Mouse (Mus musculus) spleen, adult 10 weeks (tissue): ENCODE data around the gene Ctrl. TPM values are rescaled to one million over a fixed set of nuclear protein-coding genes. Genes with fewer than 3 reads are reported as not detected.

Experiments used
- polyA plus RNA-seq: library from polyadenylated mRNA; stranded (reverse); fragments of 350-450 nt; fragmentation: Illumina TruSeq; extraction: RNeasy Lipid Tissue Mini Kit (QIAGEN cat#74804); gene quantifications from one replicate; pipeline ENCODE4 v1.2.3, GENCODE M21; 2015; ENCODE audit warnings: low replicate concordance; ENCODE audit not compliant: insufficient read depth

Gene Ctrl
- 3.9 TPM for polyA plus RNA-seq

GRCm38 (mm10) chr8:105933762-105934161 lies at the start of gene Ctrl:
Gene Ctrl (minus strand): TSS chr8:105933862.

GRCm38 (mm10) chr8:105979325-105979724 lies 45.7 kb upstream of the Ctrl start, which contains the start of gene Dpep3:
Gene Dpep3 (minus strand): TSS chr8:105979429.

DNA sequence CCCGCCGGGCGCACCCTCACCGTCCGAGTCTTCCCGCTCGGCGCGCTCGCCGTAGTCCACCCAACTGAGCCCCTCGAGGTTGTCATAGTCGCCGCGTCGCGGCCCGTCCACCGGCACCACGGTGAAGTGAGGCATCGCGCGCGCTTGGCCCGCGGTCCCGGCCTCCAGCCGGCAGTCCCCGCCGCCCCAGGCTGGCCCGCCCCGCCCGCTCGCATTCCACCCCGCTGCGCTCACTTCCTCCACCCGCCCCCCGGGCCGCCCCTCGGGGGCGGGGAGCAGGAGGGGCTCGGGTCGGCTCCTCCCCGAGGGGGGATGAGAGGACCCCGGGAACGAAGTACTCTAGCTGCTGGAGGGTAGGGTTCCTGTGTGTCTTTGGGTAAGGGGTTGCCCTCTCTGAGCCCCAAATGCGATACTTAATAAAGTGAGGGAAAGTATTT lies 32.3 kb upstream of the Ctrl start, which contains the start of gene Slc12a4:
Gene Slc12a4 (minus strand): TSS at position 193 of the 437 bp plus-strand sequence.

DNA sequence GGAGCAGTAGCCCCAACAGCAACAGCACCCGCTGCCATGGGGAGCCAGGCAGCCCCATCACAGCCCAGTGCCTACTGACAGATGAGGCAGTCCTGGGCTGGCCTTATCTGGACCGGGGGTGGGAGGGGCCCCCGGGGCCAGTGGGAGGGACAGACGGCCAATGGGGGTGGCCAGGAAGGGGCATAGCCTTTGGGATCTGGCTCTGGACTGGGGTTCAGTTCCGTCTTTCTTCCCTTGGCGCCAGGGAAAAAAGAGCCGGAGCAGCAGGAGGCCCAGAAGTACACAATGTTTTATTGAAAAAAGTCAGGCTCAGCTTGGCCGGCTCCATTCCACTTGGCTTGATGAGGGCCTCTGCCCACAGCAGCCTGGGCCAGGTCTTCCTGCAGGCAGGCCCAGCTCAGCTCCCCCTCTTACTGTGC lies 9.7 kb upstream of the Ctrl start, which contains the start of gene Lcat:
Gene Lcat (minus strand): TSS at position 62 of the 419 bp plus-strand sequence.

GRCm38 (mm10) chr8:105938306-105938669 lies 4.6 kb upstream of the Ctrl start, which contains the start of gene Psmb10:
Gene Psmb10 (minus strand): TSS chr8:105938444.

DNA sequence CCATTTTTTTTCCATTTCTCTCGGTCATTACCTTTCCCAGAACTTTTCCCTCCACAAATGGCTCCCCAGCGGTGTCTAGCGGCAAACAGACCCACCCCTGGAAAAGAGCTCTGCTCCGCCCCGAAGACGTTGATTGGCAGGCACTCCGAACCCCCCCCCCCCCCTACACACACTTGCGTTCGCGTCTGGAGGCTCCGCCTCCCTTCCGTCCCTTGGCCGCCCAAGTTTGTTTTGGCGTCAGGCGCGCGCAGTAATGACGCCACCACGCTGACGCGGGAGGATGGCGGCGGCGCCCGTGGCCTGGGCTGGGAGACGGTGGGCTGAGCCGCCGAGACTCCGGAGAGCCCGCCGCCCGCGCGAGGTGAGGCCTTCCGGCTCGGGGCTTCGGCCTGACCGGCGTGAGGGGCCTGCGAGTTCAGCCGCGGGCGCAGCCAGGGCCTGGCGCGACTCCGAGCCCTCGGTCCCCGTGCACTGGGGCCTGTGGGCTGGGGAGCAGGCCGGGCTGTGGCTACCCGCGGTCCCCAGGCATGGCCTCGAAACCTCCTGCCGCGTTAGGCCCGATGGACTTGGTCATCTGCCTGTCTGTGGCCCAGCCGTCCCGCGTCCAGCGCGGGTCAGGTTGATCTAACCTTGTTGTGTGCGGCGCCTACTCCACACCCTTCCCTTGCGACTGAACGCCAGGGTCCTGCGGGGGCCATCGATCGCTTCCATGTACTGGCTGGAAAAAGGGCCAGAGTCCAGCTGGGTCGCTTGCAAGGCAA lies 33.3 kb downstream of the Ctrl start, which contains the start of gene Pskh1:
Gene Pskh1 (plus strand): TSS at position 262 of the 761 bp plus-strand sequence.

DNA sequence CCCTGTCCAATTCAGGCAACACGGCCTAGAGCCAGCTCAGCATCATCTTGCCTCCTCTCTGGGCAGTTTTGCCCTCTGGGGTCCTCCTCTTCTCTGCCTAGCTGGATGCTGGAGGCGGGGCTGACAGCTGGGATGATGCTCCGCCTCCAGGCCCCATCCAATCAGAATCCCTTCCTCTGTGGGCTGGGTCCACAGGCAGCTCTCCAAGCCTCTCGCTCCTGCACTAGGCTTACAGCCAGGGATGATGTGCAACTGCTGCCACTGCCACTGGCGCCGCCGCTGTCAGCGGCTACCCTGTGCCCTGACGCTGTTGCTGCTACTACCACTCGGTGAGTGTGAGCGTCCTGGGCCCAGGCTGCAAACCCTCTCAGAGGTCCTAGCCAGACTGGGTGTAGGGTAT lies 40.3 kb downstream of the Ctrl start, which contains the start of gene Nrn1l:
Gene Nrn1l (plus strand): TSS at position 229 of the 400 bp plus-strand sequence.

Other genes starting within 250 kb of the Ctrl start
- gene Carmil2, start 247.6 kb downstream of the Ctrl start, polyA plus RNA-seq: 27.3 TPM
- gene Acd, start 232.8 kb downstream of the Ctrl start, polyA plus RNA-seq: 26.9 TPM
- gene Pard6a, start 232.7 kb downstream of the Ctrl start, polyA plus RNA-seq: 2.4 TPM
- not detected for gene 4933405L10Rik, start 226.2 kb downstream of the Ctrl start, polyA plus RNA-seq
- 1.4 TPM for gene Enkd1, start 225.7 kb downstream of the Ctrl start, polyA plus RNA-seq
- gene Gfod2, start 175.2 kb downstream of the Ctrl start, polyA plus RNA-seq: 0.99 TPM
- 33.1 TPM for gene Ranbp10, start 106.5 kb downstream of the Ctrl start, polyA plus RNA-seq
- 0.18 TPM for gene Tsnaxip1, start 106.1 kb downstream of the Ctrl start, polyA plus RNA-seq
- gene Cenpt, start 80.6 kb downstream of the Ctrl start, polyA plus RNA-seq: 12.7 TPM
- gene Thap11, start 78.7 kb downstream of the Ctrl start, polyA plus RNA-seq: 21.7 TPM
- gene Nutf2, start 73.3 kb downstream of the Ctrl start, polyA plus RNA-seq: 79.0 TPM
- gene Edc4, start 53.0 kb downstream of the Ctrl start, polyA plus RNA-seq: 23.4 TPM
- gene Nrn1l, start 40.3 kb downstream of the Ctrl start, polyA plus RNA-seq: not detected
- gene Pskh1, start 33.4 kb downstream of the Ctrl start, polyA plus RNA-seq: 11.7 TPM
- gene Psmb10, start 4.6 kb upstream of the Ctrl start, polyA plus RNA-seq: 35.5 TPM
- gene Lcat, start 9.5 kb upstream of the Ctrl start, polyA plus RNA-seq: 1.4 TPM
- gene Slc12a4, start 32.2 kb upstream of the Ctrl start, polyA plus RNA-seq: 10.7 TPM
- gene Dpep3, start 45.6 kb upstream of the Ctrl start, polyA plus RNA-seq: 0.22 TPM
- 16.9 TPM for gene Dus2, start 57.5 kb upstream of the Ctrl start, polyA plus RNA-seq
- gene Dpep2nb, start 72.1 kb upstream of the Ctrl start, polyA plus RNA-seq: not detected
- gene Ddx28, start 78.0 kb upstream of the Ctrl start, polyA plus RNA-seq: 6.9 TPM
- 110 TPM for gene Nfatc3, start 125.0 kb upstream of the Ctrl start, polyA plus RNA-seq
- 0.06 TPM for gene Esrp2, start 203.1 kb upstream of the Ctrl start, polyA plus RNA-seq
- 32.9 TPM for gene Pla2g15, start 216.5 kb upstream of the Ctrl start, polyA plus RNA-seq
- gene Slc7a6, start 235.0 kb upstream of the Ctrl start, polyA plus RNA-seq: 27.4 TPM